Mouse (Mus musculus): ENCODE results near the gene Brcc3. TPM values are rescaled to one million over a fixed set of nuclear protein-coding genes. Genes with fewer than 3 reads are reported as not detected.

The Brcc3 gene
- total RNA-seq (2014; rRNA removed) = 20.4 and 21.8 TPM in 2 replicates
- 38.2 and 40.3 TPM in 2 replicates for polyA plus RNA-seq (2015; fragmentation: Nextera tagmentation; extraction: Ambion mirVana)

GRCm38 (mm10) chrX:75415936-75416785 is at the start of gene Brcc3, which contains the start of the genes Cmc4 and Mtcp1:
Gene Brcc3, plus strand, starts transcription at chrX:75416628.
Gene Cmc4, minus strand, starts transcription at chrX:75416584.
Gene Mtcp1, minus strand, starts transcription at chrX:75416588.
- H3K4me3 ChIP-seq (ENCODE audit: low read depth, low read length) = peak within 1 kb of the TSS; percentile 43

GRCm38 (mm10) chrX:75370197-75370596 is 46.2 kb upstream of the Brcc3 start:
- no peak overlapping the region for H3K27ac ChIP-seq (ENCODE audit: low read depth, low read length)
- H3K9ac ChIP-seq = no peak overlapping the region
- H3K4me1 ChIP-seq (ENCODE audit: insufficient read depth) = no peaks in the 10 kb centered on the region
- TF ChIP-seq CTCF (IDR thresholded peaks at IDR 0.05; ENCODE audit: low read depth) = no peak
- ATAC-seq = no peak
- no peaks in the 10 kb centered on the region for H3K36me3 ChIP-seq (ENCODE audit: insufficient read depth)
- no peak overlapping the region for H3K4me2 ChIP-seq (ENCODE audit: low read depth)
- DNase-seq = no peak
- no peaks in the 10 kb centered on the region for H3K27me3 ChIP-seq (ENCODE audit: insufficient read depth, low read length)
- H3K9me3 ChIP-seq (ENCODE audit: low read length) = no peaks in the 10 kb centered on the region
- no peak overlapping the region for H3K4me3 ChIP-seq (ENCODE audit: low read depth, low read length)

More at GRCm38 (mm10) chrX:75415936-75416785, at the start of gene Brcc3, which contains the start of the genes Cmc4 and Mtcp1:
- Histone ChIP-seq H3K27ac (ENCODE audit: low read depth, low read length) (peak within 1 kb of the TSS; percentile 92), H3K9me3 (ENCODE audit: low read length) (no peaks in the 10 kb centered on the region), H3K9ac (peak within 1 kb of the TSS; percentile 61), H3K4me2 (ENCODE audit: low read depth) (peak within 1 kb of the TSS; percentile 40), H3K4me1 (ENCODE audit: insufficient read depth) (no peaks in the 10 kb centered on the region), H3K36me3 (ENCODE audit: insufficient read depth) (no peaks in the 10 kb centered on the region), H3K27me3 (ENCODE audit: insufficient read depth, low read length) (no peaks in the 10 kb centered on the region)
- DNase-seq = peak; percentile 92
- WGBS = 24% methylated on average over 52 of the region's 52 CpGs
- peak; percentile 100 for ATAC-seq
- no peak for TF ChIP-seq CTCF (IDR thresholded peaks at IDR 0.05; ENCODE audit: low read depth)

GRCm38 (mm10) chrX:75372666-75373425 is 43.6 kb upstream of the Brcc3 start:
- no peak for TF ChIP-seq CTCF (IDR thresholded peaks at IDR 0.05; ENCODE audit: low read depth)
- H3K27ac ChIP-seq (ENCODE audit: low read depth, low read length) = no peak overlapping the region
- H3K27me3 ChIP-seq (ENCODE audit: insufficient read depth, low read length) = no peaks in the 10 kb centered on the region
- no peak overlapping the region for H3K4me3 ChIP-seq (ENCODE audit: low read depth, low read length)
- 74% methylated on average over 2 of the region's 2 CpGs for WGBS
- no peaks in the 10 kb centered on the region for H3K9me3 ChIP-seq (ENCODE audit: low read length)
- ATAC-seq = no peak
- no peaks in the 10 kb centered on the region for H3K36me3 ChIP-seq (ENCODE audit: insufficient read depth)
- no peak overlapping the region for H3K4me2 ChIP-seq (ENCODE audit: low read depth)
- no peak overlapping the region for H3K9ac ChIP-seq
- DNase-seq = no peak
- no peaks in the 10 kb centered on the region for H3K4me1 ChIP-seq (ENCODE audit: insufficient read depth)

GRCm38 (mm10) chrX:75376815-75377214 is 39.6 kb upstream of the Brcc3 start:
- no peak overlapping the region for H3K4me2 ChIP-seq (ENCODE audit: low read depth)
- H3K9ac ChIP-seq = no peak overlapping the region
- no peaks in the 10 kb centered on the region for H3K36me3 ChIP-seq (ENCODE audit: insufficient read depth)
- no peak overlapping the region for H3K27ac ChIP-seq (ENCODE audit: low read depth, low read length)
- DNase-seq (no peak), ATAC-seq (no peak)
- H3K27me3 ChIP-seq (ENCODE audit: insufficient read depth, low read length) = no peaks in the 10 kb centered on the region
- no peaks in the 10 kb centered on the region for H3K9me3 ChIP-seq (ENCODE audit: low read length)
- H3K4me3 ChIP-seq (ENCODE audit: low read depth, low read length) = no peak overlapping the region
- no peak for TF ChIP-seq CTCF (IDR thresholded peaks at IDR 0.05; ENCODE audit: low read depth)
- H3K4me1 ChIP-seq (ENCODE audit: insufficient read depth) = no peaks in the 10 kb centered on the region

- Histone ChIP-seq H3K4me2 (ENCODE audit: low read depth) (peak overlapping the region; percentile 45; the same call in 1 of the 2 replicates), H3K27me3 (ENCODE audit: insufficient read depth, low read length) (no peaks in the 10 kb centered on the region), H3K36me3 (ENCODE audit: insufficient read depth) (no peaks in the 10 kb centered on the region), H3K4me3 (ENCODE audit: low read depth, low read length) (no peak overlapping the region), H3K9ac (no peak overlapping the region), H3K9me3 (ENCODE audit: low read length) (no peaks in the 10 kb centered on the region), H3K4me1 (ENCODE audit: insufficient read depth) (no peaks in the 10 kb centered on the region), H3K27ac (ENCODE audit: low read depth, low read length) (no peak overlapping the region)
- 86% methylated on average over 1 of the region's 1 CpGs for WGBS
- no peak for ATAC-seq
- TF ChIP-seq CTCF (IDR thresholded peaks at IDR 0.05; ENCODE audit: low read depth) = no peak
- no peak for DNase-seq
Measured at GRCm38 (mm10) chrX:75381176-75381575, 35.3 kb upstream of the Brcc3 start.

- H3K27me3 ChIP-seq (ENCODE audit: insufficient read depth, low read length) = no peaks in the 10 kb centered on the region
- peak overlapping the region; percentile 52 for H3K4me3 ChIP-seq (ENCODE audit: low read depth, low read length)
- no peaks in the 10 kb centered on the region for H3K9me3 ChIP-seq (ENCODE audit: low read length)
- 74% methylated on average over 5 of the region's 5 CpGs for WGBS
- ATAC-seq (no peak), DNase-seq (no peak)
- peak overlapping the region; percentile 71; the same call in 1 of the 2 replicates for H3K27ac ChIP-seq (ENCODE audit: low read depth, low read length)
- H3K36me3 ChIP-seq (ENCODE audit: insufficient read depth) = no peaks in the 10 kb centered on the region
- H3K9ac ChIP-seq = peak overlapping the region; percentile 70
- H3K4me2 ChIP-seq (ENCODE audit: low read depth) = peak overlapping the region; percentile 45
- H3K4me1 ChIP-seq (ENCODE audit: insufficient read depth) = no peaks in the 10 kb centered on the region
- TF ChIP-seq CTCF (IDR thresholded peaks at IDR 0.05; ENCODE audit: low read depth) = no peak
Measured at GRCm38 (mm10) chrX:75381699-75382098, 34.7 kb upstream of the Brcc3 start.

All from forebrain, postnatal 0 days (tissue).